Mouse (Mus musculus): Measurements from ENCODE around the gene Atp9a. TPM values are rescaled to one million over a fixed set of nuclear protein-coding genes. Genes with fewer than 3 reads are reported as not detected.

Atp9a gene
- total and polyA plus RNA-seq, 3 experiments = 50.5 to 56.9 (median 51.5) TPM

GRCm38 (mm10) chr2:168677650-168678049 lies 64.6 kb downstream of the Atp9a start:
- H3K27ac ChIP-seq = no peak overlapping the region
- DNase-seq = no peak
- no peaks in the 10 kb centered on the region for H3K79me2 ChIP-seq (replicated peaks; ENCODE audit: control insufficient read depth, insufficient read depth, low read length)
- TF ChIP-seq POLR2A (IDR thresholded peaks at IDR 0.05; ENCODE audit: insufficient read depth, low read depth, low read length) (no peak), EP300 (IDR thresholded peaks at IDR 0.05; ENCODE audit: insufficient read depth, low read depth, low read length) (no peak), CTCF (IDR thresholded peaks at IDR 0.05) (no peak)
- H3K9ac ChIP-seq (ENCODE audit: low read depth, low read length) = no peak overlapping the region
- no peaks in the 10 kb centered on the region for H3K4me1 ChIP-seq (ENCODE audit: control insufficient read depth, insufficient read depth, low read length)
- no peaks in the 10 kb centered on the region for H3K27me3 ChIP-seq (ENCODE audit: control insufficient read depth, insufficient read depth, low read length)
- H3K36me3 ChIP-seq (ENCODE audit: control insufficient read depth, insufficient read depth, low read length) = no peaks in the 10 kb centered on the region
- intact Hi-C loops (cut with DNase I) = no loop called here
- no peak overlapping the region for H3K4me3 ChIP-seq
- 88% methylated on average over 9 of the region's 9 CpGs for WGBS

GRCm38 (mm10) chr2:168671724-168672123 lies 70.5 kb downstream of the Atp9a start:
- DNase-seq = no peak
- Histone ChIP-seq H3K27ac (no peak overlapping the region), H3K36me3 (ENCODE audit: control insufficient read depth, insufficient read depth, low read length) (no peaks in the 10 kb centered on the region), H3K9ac (ENCODE audit: low read depth, low read length) (no peak overlapping the region), H3K4me1 (ENCODE audit: control insufficient read depth, insufficient read depth, low read length) (no peaks in the 10 kb centered on the region), H3K4me3 (no peak overlapping the region), H3K79me2 (replicated peaks; ENCODE audit: control insufficient read depth, insufficient read depth, low read length) (no peaks in the 10 kb centered on the region), H3K27me3 (ENCODE audit: control insufficient read depth, insufficient read depth, low read length) (no peaks in the 10 kb centered on the region)
- intact Hi-C loops (cut with DNase I) = no loop called here
- no peak for TF ChIP-seq CTCF (IDR thresholded peaks at IDR 0.05)
- WGBS = 94% methylated on average over 9 of the region's 9 CpGs

GRCm38 (mm10) chr2:168670241-168670640 lies 72.0 kb downstream of the Atp9a start:
- 85% methylated on average over 14 of the region's 14 CpGs for WGBS
- Histone ChIP-seq H3K4me3 (no peak overlapping the region), H3K27me3 (ENCODE audit: control insufficient read depth, insufficient read depth, low read length) (no peaks in the 10 kb centered on the region), H3K4me1 (ENCODE audit: control insufficient read depth, insufficient read depth, low read length) (no peaks in the 10 kb centered on the region), H3K36me3 (ENCODE audit: control insufficient read depth, insufficient read depth, low read length) (no peaks in the 10 kb centered on the region), H3K79me2 (replicated peaks; ENCODE audit: control insufficient read depth, insufficient read depth, low read length) (no peaks in the 10 kb centered on the region), H3K9ac (ENCODE audit: low read depth, low read length) (no peak overlapping the region), H3K27ac (no peak overlapping the region)
- no peak for DNase-seq
- intact Hi-C loops (cut with DNase I) = no loop called here
- TF ChIP-seq EP300 (IDR thresholded peaks at IDR 0.05; ENCODE audit: insufficient read depth, low read depth, low read length) = no peak
- TF ChIP-seq POLR2A (IDR thresholded peaks at IDR 0.05; ENCODE audit: insufficient read depth, low read depth, low read length) = no peak
- no peak for TF ChIP-seq CTCF (IDR thresholded peaks at IDR 0.05)

- Histone ChIP-seq H3K27me3 (ENCODE audit: control insufficient read depth, insufficient read depth, low read length) (no peaks in the 10 kb centered on the region), H3K4me1 (ENCODE audit: control insufficient read depth, insufficient read depth, low read length) (no peaks in the 10 kb centered on the region), H3K27ac (no peak overlapping the region), H3K4me3 (no peak overlapping the region), H3K9ac (ENCODE audit: low read depth, low read length) (no peak overlapping the region), H3K36me3 (ENCODE audit: control insufficient read depth, insufficient read depth, low read length) (no peaks in the 10 kb centered on the region), H3K79me2 (replicated peaks; ENCODE audit: control insufficient read depth, insufficient read depth, low read length) (no peaks in the 10 kb centered on the region)
- TF ChIP-seq POLR2A (IDR thresholded peaks at IDR 0.05; ENCODE audit: insufficient read depth, low read depth, low read length) = no peak
- TF ChIP-seq CTCF (IDR thresholded peaks at IDR 0.05) = no peak
- TF ChIP-seq EP300 (IDR thresholded peaks at IDR 0.05; ENCODE audit: insufficient read depth, low read depth, low read length) = no peak
- no peak for DNase-seq
- 83% methylated on average over 13 of the region's 13 CpGs for WGBS
- intact Hi-C loops (cut with DNase I) = no loop called here
Observed at GRCm38 (mm10) chr2:168669762-168670161, 72.4 kb downstream of the Atp9a start.

- DNase-seq = no peak
- Histone ChIP-seq H3K4me1 (ENCODE audit: control insufficient read depth, insufficient read depth, low read length) (no peaks in the 10 kb centered on the region), H3K27me3 (ENCODE audit: control insufficient read depth, insufficient read depth, low read length) (no peaks in the 10 kb centered on the region), H3K4me3 (no peak overlapping the region), H3K9ac (ENCODE audit: low read depth, low read length) (no peak overlapping the region), H3K27ac (no peak overlapping the region), H3K36me3 (ENCODE audit: control insufficient read depth, insufficient read depth, low read length) (no peaks in the 10 kb centered on the region), H3K79me2 (replicated peaks; ENCODE audit: control insufficient read depth, insufficient read depth, low read length) (no peaks in the 10 kb centered on the region)
- WGBS = 85% methylated on average over 13 of the region's 13 CpGs
- intact Hi-C loops (cut with DNase I) = no loop called here
- no peak for TF ChIP-seq CTCF (IDR thresholded peaks at IDR 0.05)
Observed at GRCm38 (mm10) chr2:168667745-168668144, 74.5 kb downstream of the Atp9a start.

GRCm38 (mm10) chr2:168665680-168666079 lies 76.5 kb downstream of the Atp9a start:
- WGBS = 92% methylated on average over 4 of the region's 4 CpGs
- TF ChIP-seq EP300 (IDR thresholded peaks at IDR 0.05; ENCODE audit: insufficient read depth, low read depth, low read length) (no peak), CTCF (IDR thresholded peaks at IDR 0.05) (no peak), POLR2A (IDR thresholded peaks at IDR 0.05; ENCODE audit: insufficient read depth, low read depth, low read length) (no peak)
- no peaks in the 10 kb centered on the region for H3K4me1 ChIP-seq (ENCODE audit: control insufficient read depth, insufficient read depth, low read length)
- no peak overlapping the region for H3K27ac ChIP-seq
- H3K79me2 ChIP-seq (replicated peaks; ENCODE audit: control insufficient read depth, insufficient read depth, low read length) = no peaks in the 10 kb centered on the region
- no peaks in the 10 kb centered on the region for H3K27me3 ChIP-seq (ENCODE audit: control insufficient read depth, insufficient read depth, low read length)
- H3K9ac ChIP-seq (ENCODE audit: low read depth, low read length) = no peak overlapping the region
- intact Hi-C loops (cut with DNase I) = no loop called here
- no peak overlapping the region for H3K4me3 ChIP-seq
- H3K36me3 ChIP-seq (ENCODE audit: control insufficient read depth, insufficient read depth, low read length) = no peaks in the 10 kb centered on the region
- DNase-seq = no peak

GRCm38 (mm10) chr2:168663716-168664115 lies 78.5 kb downstream of the Atp9a start:
- intact Hi-C loops (cut with DNase I) = no loop called here
- no peaks in the 10 kb centered on the region for H3K36me3 ChIP-seq (ENCODE audit: control insufficient read depth, insufficient read depth, low read length)
- no peaks in the 10 kb centered on the region for H3K27me3 ChIP-seq (ENCODE audit: control insufficient read depth, insufficient read depth, low read length)
- DNase-seq = no peak
- 86% methylated on average over 5 of the region's 5 CpGs for WGBS
- no peaks in the 10 kb centered on the region for H3K4me1 ChIP-seq (ENCODE audit: control insufficient read depth, insufficient read depth, low read length)
- H3K4me3 ChIP-seq = no peak overlapping the region
- H3K9ac ChIP-seq (ENCODE audit: low read depth, low read length) = no peak overlapping the region
- H3K27ac ChIP-seq = no peak overlapping the region
- H3K79me2 ChIP-seq (replicated peaks; ENCODE audit: control insufficient read depth, insufficient read depth, low read length) = no peaks in the 10 kb centered on the region
- TF ChIP-seq POLR2A (IDR thresholded peaks at IDR 0.05; ENCODE audit: insufficient read depth, low read depth, low read length) = no peak
- TF ChIP-seq CTCF (IDR thresholded peaks at IDR 0.05) = no peak
- no peak for TF ChIP-seq EP300 (IDR thresholded peaks at IDR 0.05; ENCODE audit: insufficient read depth, low read depth, low read length)
